Mouse (Mus musculus): Measurements from ENCODE around the gene Zc3h14. TPM values are rescaled to one million over a fixed set of nuclear protein-coding genes. Genes with fewer than 3 reads are reported as not detected.

Zc3h14 gene
- total and polyA plus RNA-seq, 3 experiments: 74.9 to 429 (median 88.5) TPM

- Histone ChIP-seq H3K4me3 (ENCODE audit: control insufficient read depth in 1 of 2, insufficient read depth in 1 of 2, low read depth in 2 of 2, low read length in 2 of 2) (no peak overlapping the region), H3K36me3 (ENCODE audit: control insufficient read depth in 1 of 2, insufficient read depth in 2 of 2, low read length in 2 of 2) (peaks cover 0 to 24% of the 10 kb centered on the region in 2 experiments; a peak in 3 of 4 replicates), H3K9ac (ENCODE audit: control insufficient read depth, low read depth, low read length, poor library complexity, severe bottlenecking) (no peak overlapping the region), H3K79me2 (ENCODE audit: control insufficient read depth, insufficient read depth, low read length, poor library complexity) (peaks cover 33% of the 10 kb centered on the region), H3K27ac (ENCODE audit: control insufficient read depth, low read depth, low read length) (no peak overlapping the region), H3K9me3 (replicated peaks; ENCODE audit: insufficient read depth, low read length) (no peaks in the 10 kb centered on the region), H3K4me1 (ENCODE audit: control insufficient read depth in 1 of 2, insufficient read depth in 2 of 2, low read length in 2 of 2) (peaks cover 2 to 6% of the 10 kb centered on the region in 2 experiments; a peak in 2 of 4 replicates), H3K27me3 (ENCODE audit: control insufficient read depth in 1 of 2, insufficient read depth in 2 of 2, low read length in 2 of 2) (peaks cover 0 to 2% of the 10 kb centered on the region in 2 experiments; a peak in 1 of 4 replicates)
- no peak for DNase-seq (ENCODE audit: low read depth, low spot score)
- TF ChIP-seq GABPA (IDR thresholded peaks at IDR 0.05; ENCODE audit: low read depth, low read length): no peak
- no peak for TF ChIP-seq JUND (IDR thresholded peaks at IDR 0.05; ENCODE audit: low read depth, low read length)
- TF ChIP-seq SMC3 (IDR thresholded peaks at IDR 0.05; ENCODE audit: low read depth, low read length): no peak
- TF ChIP-seq HCFC1 (IDR thresholded peaks at IDR 0.05; ENCODE audit: low read depth, low read length): no peak
- no peak for TF ChIP-seq RAD21 (IDR thresholded peaks at IDR 0.05; ENCODE audit: low read depth, low read length)
- TF ChIP-seq MAZ (IDR thresholded peaks at IDR 0.05; ENCODE audit: low read depth, low read length): no peak
- no peak for TF ChIP-seq MEF2A (IDR thresholded peaks at IDR 0.05; ENCODE audit: extremely low read depth, insufficient replicate concordance, low read depth, low read length, poor library complexity, severe bottlenecking)
- TF ChIP-seq EP300 (IDR thresholded peaks at IDR 0.05; ENCODE audit: low read depth in 1 of 2, low read length in 2 of 2): no peak
- TF ChIP-seq ETS1 (IDR thresholded peaks at IDR 0.05; ENCODE audit: low read depth, low read length): no peak
- no peak for TF ChIP-seq GATA1 (IDR thresholded peaks at IDR 0.05; ENCODE audit: low read depth, low read length)
- TF ChIP-seq CTCF (IDR thresholded peaks at IDR 0.05 in 2 of 3, conservative IDR thresholded peaks at IDR 0.05 in 1 of 3; ENCODE audit: control insufficient read depth in 1 of 3, insufficient read depth in 1 of 3, low read depth in 2 of 3, low read length in 3 of 3, poor library complexity in 1 of 3, severe bottlenecking in 1 of 3): no peak
- no peak for TF ChIP-seq TAL1 (IDR thresholded peaks at IDR 0.05; ENCODE audit: low read length)
- no peak for TF ChIP-seq ZMIZ1 (IDR thresholded peaks at IDR 0.05; ENCODE audit: low read depth, low read length)
- TF ChIP-seq NELFE (IDR thresholded peaks at IDR 0.05; ENCODE audit: low read depth, low read length): no peak
- TF ChIP-seq POLR2A (IDR thresholded peaks at IDR 0.05; ENCODE audit: control insufficient read depth in 1 of 2, insufficient read depth in 1 of 2, low read depth in 1 of 2, low read length in 2 of 2, poor library complexity in 1 of 2): no peak
- TF ChIP-seq USF2 (IDR thresholded peaks at IDR 0.05; ENCODE audit: borderline replicate concordance in 1 of 2, insufficient read depth in 1 of 2, low read depth in 1 of 2, low read length in 2 of 2): no peak
Observed at GRCm38 (mm10) chr12:98745626-98746025, 1.1 kb upstream of the Zc3h14 start.

GRCm38 (mm10) chr12:98746131-98746530, 633 bp upstream of the Zc3h14 start:
- peaks cover 0 to 2% of the 10 kb centered on the region in 2 experiments; a peak in 1 of 4 replicates for H3K27me3 ChIP-seq (ENCODE audit: control insufficient read depth in 1 of 2, insufficient read depth in 2 of 2, low read length in 2 of 2)
- no peaks in the 10 kb centered on the region for H3K9me3 ChIP-seq (replicated peaks; ENCODE audit: insufficient read depth, low read length)
- peaks cover 0 to 24% of the 10 kb centered on the region in 2 experiments; a peak in 3 of 4 replicates for H3K36me3 ChIP-seq (ENCODE audit: control insufficient read depth in 1 of 2, insufficient read depth in 2 of 2, low read length in 2 of 2)
- DNase-seq (ENCODE audit: low read depth, low spot score): peak; percentile 89
- H3K79me2 ChIP-seq (ENCODE audit: control insufficient read depth, insufficient read depth, low read length, poor library complexity): peaks cover 37% of the 10 kb centered on the region
- H3K27ac ChIP-seq (ENCODE audit: control insufficient read depth, low read depth, low read length): no peak overlapping the region
- peak overlapping the region; percentile 21; the same call in 1 of the 2 replicates for H3K9ac ChIP-seq (ENCODE audit: control insufficient read depth, low read depth, low read length, poor library complexity, severe bottlenecking)
- peaks cover 2 to 6% of the 10 kb centered on the region in 2 experiments; a peak in 2 of 4 replicates for H3K4me1 ChIP-seq (ENCODE audit: control insufficient read depth in 1 of 2, insufficient read depth in 2 of 2, low read length in 2 of 2)
- peak overlapping the region; percentile 43 to 79; a peak in 3 of 4 replicates for H3K4me3 ChIP-seq (ENCODE audit: control insufficient read depth in 1 of 2, insufficient read depth in 1 of 2, low read depth in 2 of 2, low read length in 2 of 2)
- TF ChIP-seq CHD2 (IDR thresholded peaks at IDR 0.05; ENCODE audit: low read length) (no peak), SMC3 (IDR thresholded peaks at IDR 0.05; ENCODE audit: low read depth, low read length) (peak; percentile 70), MXI1 (IDR thresholded peaks at IDR 0.05; ENCODE audit: low read depth, low read length) (peak; percentile 44), NELFE (IDR thresholded peaks at IDR 0.05; ENCODE audit: low read depth, low read length) (no peak), MEF2A (IDR thresholded peaks at IDR 0.05; ENCODE audit: extremely low read depth, insufficient replicate concordance, low read depth, low read length, poor library complexity, severe bottlenecking) (no peak), ETS1 (IDR thresholded peaks at IDR 0.05; ENCODE audit: low read depth, low read length) (0 out of 2 replicates have a peak, but pooled peaks have one; percentile 16), TAL1 (IDR thresholded peaks at IDR 0.05; ENCODE audit: low read length) (no peak), CHD1 (IDR thresholded peaks at IDR 0.05; ENCODE audit: low read depth, low read length) (no peak), CTCF (IDR thresholded peaks at IDR 0.05 in 2 of 3, conservative IDR thresholded peaks at IDR 0.05 in 1 of 3; ENCODE audit: control insufficient read depth in 1 of 3, insufficient read depth in 1 of 3, low read depth in 2 of 3, low read length in 3 of 3, poor library complexity in 1 of 3, severe bottlenecking in 1 of 3) (peak; percentile 65 to 99 (median 71)), MAZ (IDR thresholded peaks at IDR 0.05; ENCODE audit: low read depth, low read length) (peak; percentile 69; the same call in 1 of the 2 replicates), TBP (IDR thresholded peaks at IDR 0.05; ENCODE audit: low read depth, low read length) (no peak), MYC (IDR thresholded peaks at IDR 0.05; ENCODE audit: low read depth, low read length) (peak; percentile 22; the same call in 1 of the 2 replicates), HCFC1 (IDR thresholded peaks at IDR 0.05; ENCODE audit: low read depth, low read length) (no peak), POLR2A (IDR thresholded peaks at IDR 0.05; ENCODE audit: control insufficient read depth in 1 of 2, insufficient read depth in 1 of 2, low read depth in 1 of 2, low read length in 2 of 2, poor library complexity in 1 of 2) (no peak), POLR2AphosphoS5 (IDR thresholded peaks at IDR 0.05; ENCODE audit: borderline replicate concordance, low read depth, low read length) (no peak), USF1 (IDR thresholded peaks at IDR 0.05; ENCODE audit: low read depth, low read length) (0 out of 2 replicates have a peak, but pooled peaks have one; percentile 12), RAD21 (IDR thresholded peaks at IDR 0.05; ENCODE audit: low read depth, low read length) (peak; percentile 66), E2F4 (IDR thresholded peaks at IDR 0.05; ENCODE audit: borderline replicate concordance, low read depth, low read length) (no peak), JUND (IDR thresholded peaks at IDR 0.05; ENCODE audit: low read depth, low read length) (no peak), GATA1 (IDR thresholded peaks at IDR 0.05; ENCODE audit: low read depth, low read length) (no peak), ELF1 (IDR thresholded peaks at IDR 0.05; ENCODE audit: low read depth, low read length) (no peak), USF2 (IDR thresholded peaks at IDR 0.05; ENCODE audit: borderline replicate concordance in 1 of 2, insufficient read depth in 1 of 2, low read depth in 1 of 2, low read length in 2 of 2) (no peak), SIN3A (IDR thresholded peaks at IDR 0.05; ENCODE audit: low read length) (peak; percentile 75), RCOR1 (IDR thresholded peaks at IDR 0.05; ENCODE audit: low read depth, low read length) (peak; percentile 70)
